Mouse (Mus musculus): Measurements from ENCODE around the gene Ctbp2.

Gene Ctbp2

DNA sequence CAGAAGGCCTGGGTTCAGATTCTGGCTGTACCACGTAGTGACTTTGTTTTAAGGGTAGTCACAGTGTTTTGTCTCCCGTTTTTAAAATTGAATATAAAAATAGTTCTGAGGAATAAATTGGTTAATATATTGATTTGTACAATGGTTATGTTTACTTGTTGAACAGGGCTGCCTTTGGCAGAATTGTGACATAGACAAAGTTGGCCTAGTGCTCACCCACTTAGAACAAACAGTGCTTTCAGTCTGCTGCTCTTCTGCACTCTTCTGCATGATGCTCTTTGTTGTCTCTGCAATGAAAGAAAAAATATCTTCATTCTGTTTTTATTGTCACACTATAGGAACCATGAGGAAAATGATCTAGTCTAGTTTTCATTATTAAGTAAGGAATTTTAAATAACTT, 185.0 kb downstream of the Ctbp2 start:
- DNase-seq (ENCODE audit: low read depth, low spot score), result no peak

Data from brain, embryonic 18.5 days (tissue).